Mouse (Mus musculus) lung, adult 2 months (tissue): ENCODE results near the gene Rtca. TPM values are rescaled to one million over a fixed set of nuclear protein-coding genes. Genes with fewer than 3 reads are reported as not detected.

Experiments
- DNase-seq: peaks from one replicate; pipeline ENCODE4 v3.0.0; 2022
- H3K4me1 ChIP-seq: fragments of 200-500 bp; 2 replicates; pipeline ENCODE4 v1.6.1; 2011; ENCODE audit warnings: low read length; ENCODE audit not compliant: control insufficient read depth, insufficient read depth
- H3K4me3 ChIP-seq: fragments of 200-500 bp; replicated peaks from 2 replicates; pipeline ENCODE3; 2011; ENCODE audit warnings: low read depth, mild to moderate bottlenecking, control low read depth, low read length; ENCODE audit errors: extremely low read depth
- CTCF ChIP-seq: fragments of 200-500 bp; IDR thresholded peaks from 2 replicates; pipeline ENCODE4 v1.5.1; 2011; ENCODE audit warnings: mild to moderate bottlenecking, low read length, control low read depth; ENCODE audit not compliant: insufficient read depth
- POLR2A ChIP-seq: fragments of 200-500 bp; IDR thresholded peaks from 2 replicates; pipeline ENCODE4 v1.6.1; 2011; ENCODE audit warnings: low read depth, mild to moderate bottlenecking, control low read depth, low read length, borderline replicate concordance; ENCODE audit errors: extremely low read depth
- WGBS: fragments of 180-500 bp; shearing (Covaris S2); methylation state at CpG from one replicate; pipeline ENCODE4 v1.1.7; 2018; 5-methylcytosine and 5-hydroxymethylcytosine counted together
- polyA plus RNA-seq: library from polyadenylated mRNA; depleted of rRNA; stranded (reverse); fragments of >200 nt; gene quantifications from 2 replicates; pipeline ENCODE4 v1.2.3, GENCODE M21; 2012

Gene Rtca
- polyA plus RNA-seq, 1 experiment: 23.6 TPM

DNA sequence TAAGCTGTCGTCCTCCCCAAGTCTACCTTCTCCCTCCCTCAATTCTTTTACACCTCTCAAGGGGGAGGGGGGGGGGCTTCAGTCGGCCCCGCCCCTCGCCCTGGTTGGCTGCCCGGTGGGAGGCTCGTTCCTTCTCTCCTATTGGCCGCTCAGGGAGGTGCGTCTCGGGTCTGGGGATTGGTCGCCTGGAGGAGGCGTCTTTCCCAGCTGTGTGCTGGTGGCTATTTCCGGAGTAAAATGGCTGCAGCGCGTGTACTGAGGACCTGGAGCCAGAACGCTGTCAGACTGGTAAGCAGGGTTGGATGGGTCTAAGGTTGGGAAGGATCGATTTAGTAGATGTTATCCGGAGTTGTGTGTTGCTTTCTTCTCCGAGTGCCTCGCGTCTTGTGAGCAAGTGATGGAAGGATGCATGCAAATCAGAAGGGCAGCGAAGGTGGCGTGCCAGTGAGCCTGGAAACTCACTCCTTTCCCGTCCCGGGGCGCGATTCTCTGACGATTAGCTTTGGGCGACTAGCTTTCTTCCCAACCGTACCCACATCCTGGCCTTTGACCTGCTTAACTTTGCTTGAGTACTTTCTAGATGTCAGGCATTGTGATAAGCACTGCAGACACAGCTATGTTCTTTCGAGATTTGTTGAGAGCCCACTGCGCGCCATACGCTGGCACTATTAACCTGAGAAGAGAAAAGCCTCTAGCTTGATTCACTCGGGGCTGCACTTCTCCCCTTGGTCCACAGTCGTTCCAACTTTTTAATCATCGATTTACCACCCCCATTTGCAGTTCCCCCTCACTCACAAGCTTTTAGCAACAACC, 5.1 kb upstream of the Rtca start, which contains the start of gene Dbt:
Gene Dbt (plus strand): TSS at position 167 of the 813 bp plus-strand sequence.
- WGBS: under 1% methylated on average over 36 of the region's 36 CpGs
- TF ChIP-seq CTCF: no peak
- TF ChIP-seq POLR2A: peak; percentile 62; the same call in 1 of the 2 replicates
- Histone ChIP-seq H3K4me3 (peak within 1 kb of the TSS; percentile 90), H3K4me1 (peaks cover 8% of the 10 kb centered on the region)
- peak; percentile 72 for DNase-seq

DNA sequence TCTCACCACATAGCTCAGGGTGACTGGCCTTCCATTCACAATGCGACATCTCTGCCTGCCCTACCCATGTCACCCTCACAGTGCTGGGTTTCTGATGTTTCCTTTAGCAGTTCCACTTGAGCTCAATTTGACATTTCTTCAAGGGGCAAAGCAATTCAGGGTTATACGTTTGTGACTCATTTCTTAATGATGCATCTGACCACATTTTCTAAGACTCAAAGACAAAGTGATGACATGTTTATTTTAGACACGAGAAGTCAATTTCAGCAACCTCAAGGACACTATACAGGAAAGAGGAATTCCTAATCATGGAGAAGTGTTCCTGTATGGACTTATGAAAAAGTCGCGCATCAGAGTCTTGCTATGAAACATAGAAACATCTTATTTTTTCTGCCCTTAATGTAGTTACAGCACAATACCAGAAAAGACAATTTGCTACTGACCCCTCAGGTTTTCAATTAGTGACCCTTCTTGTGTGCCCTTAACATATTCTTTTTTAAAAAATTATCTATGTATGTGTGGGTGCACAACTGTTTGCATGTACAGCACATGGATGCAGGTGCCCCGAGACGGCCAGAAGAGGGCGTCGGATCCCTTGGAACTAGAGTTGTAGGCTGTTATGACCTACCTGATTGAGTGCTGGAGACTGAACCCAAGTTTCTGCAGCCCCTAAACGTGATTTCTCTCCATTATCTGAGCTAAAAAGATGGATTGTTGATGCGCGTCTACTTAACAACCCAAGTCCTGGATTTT, 4.3 kb upstream of the Rtca start:
- WGBS: 30% methylated on average over 12 of the region's 12 CpGs
- Histone ChIP-seq H3K4me1 (peaks cover 9% of the 10 kb centered on the region), H3K4me3 (no peak overlapping the region)
- no peak for DNase-seq
- TF ChIP-seq POLR2A (no peak), CTCF (0 out of 2 replicates have a peak, but pooled peaks have one; percentile 7)

DNA sequence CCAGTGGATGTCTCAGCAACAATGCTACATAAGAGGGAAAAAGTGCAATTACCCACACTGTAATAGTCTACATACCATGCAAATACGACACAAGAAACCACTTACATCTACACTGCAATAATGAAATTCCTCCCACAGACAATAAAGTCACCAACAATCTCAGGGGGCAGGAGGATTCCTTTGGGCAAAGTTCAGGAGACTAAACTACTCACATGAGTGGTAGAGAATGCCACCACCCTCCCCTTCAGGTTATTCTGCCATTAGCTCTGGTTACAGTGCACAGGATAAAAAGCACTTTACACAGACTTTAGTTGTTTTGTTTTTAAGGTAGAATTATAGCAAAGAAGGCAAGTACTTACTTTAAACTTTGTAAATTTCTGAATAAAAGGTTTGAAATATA, 12.3 kb downstream of the Rtca start:
- DNase-seq: no peak
- Histone ChIP-seq H3K4me1 (no peaks in the 10 kb centered on the region), H3K4me3 (no peak overlapping the region)
- TF ChIP-seq POLR2A (no peak), CTCF (no peak)
- WGBS: 91% methylated on average over 1 of the region's 1 CpGs

DNA sequence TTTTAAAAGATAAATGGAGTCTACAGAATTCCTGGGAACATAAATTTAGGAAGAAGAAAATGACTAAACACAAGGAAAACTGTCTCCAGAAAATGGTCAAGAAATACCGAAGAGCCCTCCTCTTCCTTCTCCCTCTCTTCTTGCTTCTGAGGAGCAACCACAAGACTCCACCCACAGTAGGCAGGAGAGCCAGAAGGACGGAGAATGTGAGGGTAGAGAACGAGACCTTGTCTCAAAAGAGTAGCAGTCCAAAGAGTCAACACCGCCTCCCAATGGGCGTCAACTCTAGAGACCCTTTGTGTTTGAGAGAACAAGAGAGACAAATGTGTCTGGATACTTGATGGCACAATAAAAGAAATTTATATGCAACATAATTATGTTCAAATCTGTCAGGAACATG, 14.3 kb downstream of the Rtca start:
- no peak for DNase-seq
- no peak for TF ChIP-seq CTCF
- no peak for TF ChIP-seq POLR2A
- no peaks in the 10 kb centered on the region for H3K4me1 ChIP-seq
- 61% methylated on average over 5 of the region's 5 CpGs for WGBS
- no peak overlapping the region for H3K4me3 ChIP-seq

GRCm38 (mm10) chr3:116491923-116492454, 16.0 kb downstream of the Rtca start:
- Histone ChIP-seq H3K4me3 (no peak overlapping the region), H3K4me1 (no peaks in the 10 kb centered on the region)
- 93% methylated on average over 1 of the region's 1 CpGs for WGBS
- no peak for DNase-seq
- no peak for TF ChIP-seq CTCF
- TF ChIP-seq POLR2A: no peak

DNA sequence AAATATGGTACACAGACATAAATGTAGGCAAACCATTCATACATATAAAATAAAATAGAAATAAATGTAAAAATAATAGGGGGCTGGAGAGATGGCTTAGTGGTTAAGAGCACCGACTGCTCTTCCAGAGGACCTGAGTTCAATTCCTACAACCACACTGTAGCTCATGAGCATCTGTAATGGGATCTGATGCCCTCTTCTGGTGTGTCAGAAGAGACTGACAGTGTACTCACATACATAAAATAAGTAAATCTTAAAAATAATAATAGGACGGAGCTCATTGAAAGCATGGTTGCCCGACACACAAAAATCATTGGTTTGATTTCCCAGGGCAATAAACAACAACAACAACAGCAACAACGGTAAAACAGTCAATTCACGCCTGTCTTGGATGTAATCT, 17.1 kb downstream of the Rtca start:
- TF ChIP-seq CTCF (no peak), POLR2A (no peak)
- no peaks in the 10 kb centered on the region for H3K4me1 ChIP-seq
- 92% methylated on average over 5 of the region's 5 CpGs for WGBS
- no peak overlapping the region for H3K4me3 ChIP-seq
- no peak for DNase-seq

DNA sequence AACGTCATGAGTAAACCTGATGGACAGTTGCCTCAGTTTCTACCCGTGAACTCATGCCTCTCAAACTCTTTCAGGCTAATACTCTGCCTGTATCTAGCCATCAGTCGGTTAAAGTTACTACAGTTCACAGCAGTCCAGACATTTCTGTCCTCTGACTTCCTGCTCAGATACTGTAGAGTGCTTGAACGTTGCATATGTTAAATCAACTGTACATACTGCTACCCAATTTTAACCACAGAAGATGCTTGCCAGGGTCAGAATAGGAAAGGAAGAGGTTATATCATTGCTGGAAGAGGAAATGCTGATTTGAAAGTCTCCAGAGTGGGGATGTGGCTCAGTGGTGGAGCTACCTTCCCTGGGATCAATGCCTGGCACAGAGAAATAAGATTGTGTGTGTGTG, 24.7 kb downstream of the Rtca start:
- Histone ChIP-seq H3K4me1 (no peaks in the 10 kb centered on the region), H3K4me3 (no peak overlapping the region)
- no peak for DNase-seq
- 73% methylated on average over 4 of the region's 4 CpGs for WGBS
- TF ChIP-seq POLR2A (no peak), CTCF (no peak)

DNA sequence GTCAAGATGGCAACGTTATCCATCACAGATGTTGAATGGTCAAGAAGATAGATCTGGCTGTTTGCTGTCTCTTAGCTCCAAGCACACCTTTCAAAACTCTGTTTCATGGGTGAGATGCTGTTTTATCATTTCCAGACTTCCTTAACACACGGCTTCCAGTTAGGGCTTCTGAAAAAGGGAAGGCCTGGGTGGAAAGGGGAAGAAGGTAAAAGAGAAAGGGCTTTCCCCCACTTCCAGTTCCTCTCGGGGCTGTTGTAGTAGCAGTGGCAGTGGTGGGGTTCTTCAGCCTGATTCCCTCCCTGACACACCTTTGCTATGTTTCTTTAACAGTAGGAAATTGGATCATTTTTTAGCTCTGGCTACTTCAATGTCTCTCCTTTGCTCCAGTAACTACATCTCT, 25.3 kb downstream of the Rtca start:
- H3K4me1 ChIP-seq: no peaks in the 10 kb centered on the region
- TF ChIP-seq CTCF (no peak), POLR2A (no peak)
- DNase-seq: no peak
- no peak overlapping the region for H3K4me3 ChIP-seq
- 63% methylated on average over 3 of the region's 3 CpGs for WGBS

GRCm38 (mm10) chr3:116480937-116481336, 27.1 kb downstream of the Rtca start:
- Histone ChIP-seq H3K4me1 (no peaks in the 10 kb centered on the region), H3K4me3 (no peak overlapping the region)
- 47% methylated on average over 5 of the region's 5 CpGs for WGBS
- DNase-seq: no peak
- TF ChIP-seq CTCF: no peak
- no peak for TF ChIP-seq POLR2A
